Mouse (Mus musculus) layer of hippocampus, postnatal 25 days (tissue): ENCODE measurements at regions not wholly inside any gene's neighbourhood (a gene's known extent, or its start where the extent isn't known, plus 50 kb on each side); places are given as distances from the start of the nearest gene placed in this dataset.
A peak's percentile ranks its signal among the peaks of the same experiment; 100 is the strongest.

ENCODE experiments used
- DNase-seq, 2 experiments: peaks; one replicate each; pipeline ENCODE4 v3.0.0; 2022; ENCODE audit warnings: mixed read lengths in 2 of 2, low spot score in 1 of 2; ENCODE audit errors: extremely low spot score in 1 of 2

- DNase-seq, result no peak
Observed at GRCm38 (mm10) chr8:126753059-126753855, 159.5 kb upstream of the Irf2bp2 start.

DNA sequence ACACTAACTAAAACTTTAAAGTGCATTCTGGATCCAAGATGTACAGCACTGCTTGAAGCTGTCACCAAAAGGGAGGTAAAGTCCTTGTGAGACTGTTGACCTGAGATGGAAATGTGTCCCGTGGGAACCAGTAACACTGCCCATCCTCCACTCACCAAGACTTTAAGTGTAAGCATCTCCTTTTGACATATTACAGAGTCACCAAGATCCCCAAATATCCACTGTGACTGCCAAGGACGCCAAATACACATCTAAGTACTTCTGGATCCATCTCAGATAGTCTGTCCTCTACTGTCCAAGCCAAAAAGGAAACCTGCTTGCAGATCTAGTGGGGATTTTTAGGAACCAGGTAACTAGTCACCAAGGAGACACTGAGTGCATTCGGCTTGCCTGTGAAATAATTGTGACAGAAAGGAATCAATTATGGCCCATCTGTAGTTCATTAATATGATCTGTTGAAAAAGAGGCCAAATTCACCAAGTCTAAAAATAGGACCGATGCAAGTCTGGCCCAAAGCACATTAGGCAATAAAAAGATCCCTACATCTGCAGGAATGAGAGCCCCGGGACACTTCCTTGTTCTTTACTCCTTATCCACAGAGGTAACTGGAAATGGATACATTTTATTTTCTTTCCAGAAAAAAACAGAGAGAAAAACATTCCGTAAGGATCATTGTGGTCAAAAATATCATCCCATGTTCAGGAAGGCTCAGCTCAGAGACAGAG, 157.8 kb upstream of the Irf2bp2 start:
- no peak for DNase-seq

GRCm38 (mm10) chr8:126745992-126746775, 152.4 kb upstream of the Irf2bp2 start:
- no peak for DNase-seq

DNA sequence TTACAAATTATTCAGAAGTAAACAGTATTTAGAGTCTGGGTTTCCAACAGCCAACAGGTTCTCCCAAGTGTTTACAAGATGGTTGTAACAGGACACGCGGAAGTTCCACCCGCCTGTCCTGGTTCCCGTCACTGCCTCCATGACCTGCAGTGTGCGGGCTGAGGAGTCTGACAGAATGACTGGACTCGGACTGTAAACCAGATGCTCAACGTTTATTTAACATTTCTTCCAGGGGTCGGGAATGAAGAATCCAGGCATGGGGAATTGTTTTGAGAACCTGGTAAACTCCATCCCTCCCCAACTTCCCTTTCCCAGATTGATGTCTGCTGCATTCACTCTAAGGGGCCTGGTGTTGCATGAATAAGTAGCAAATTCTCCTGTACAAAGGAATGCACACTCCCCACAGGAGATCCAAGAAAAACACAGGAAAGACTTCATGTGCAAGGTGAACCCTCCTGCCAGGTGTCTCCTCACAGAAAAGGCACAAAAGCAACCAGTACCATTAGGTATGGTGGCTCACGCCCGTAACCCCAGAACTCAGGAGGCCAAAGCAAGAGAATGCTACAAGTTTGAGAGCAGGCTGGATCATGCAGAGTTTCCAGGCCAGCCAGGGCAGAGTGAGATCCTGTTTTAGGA, 151.1 kb upstream of the Irf2bp2 start:
- DNase-seq, result no peak

DNA sequence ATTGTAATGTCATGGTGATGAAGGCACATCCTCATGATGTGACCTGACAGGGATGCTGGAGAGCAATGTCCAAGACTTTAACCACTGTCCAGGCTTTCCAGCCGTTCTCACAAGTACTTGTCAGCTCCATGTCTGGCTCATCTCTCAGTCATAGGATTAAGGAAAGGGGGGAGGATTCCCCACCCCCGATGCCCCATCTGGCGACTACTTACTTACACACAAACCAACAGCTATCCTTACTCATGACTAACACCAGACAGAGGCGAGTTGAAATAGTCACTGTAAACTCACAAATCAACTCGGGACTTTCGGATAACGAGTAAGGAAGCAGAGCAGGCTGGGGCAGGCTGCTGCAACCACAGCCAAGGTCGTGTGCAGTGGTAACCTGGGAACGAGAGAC, 149.5 kb upstream of the Irf2bp2 start:
- DNase-seq, result no peak

DNA sequence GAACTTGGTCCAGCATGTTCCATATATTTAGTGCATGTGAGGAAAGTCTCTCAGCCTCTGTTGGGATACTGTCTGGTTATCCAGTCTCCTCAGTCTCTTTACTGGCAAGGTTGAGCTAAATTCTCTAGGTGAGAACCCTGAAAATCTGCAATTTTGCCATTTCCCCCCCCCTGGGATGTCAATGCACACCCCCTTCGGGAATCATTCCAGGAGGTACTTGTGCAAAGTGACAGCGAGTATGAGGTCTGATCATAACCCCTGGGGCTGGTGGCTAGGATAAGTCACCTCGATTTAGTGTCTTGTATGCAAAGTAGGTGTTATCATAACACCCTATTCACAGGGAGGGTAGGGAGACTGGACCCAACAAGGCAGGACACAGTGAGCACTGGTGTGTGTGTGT, 148.3 kb upstream of the Irf2bp2 start:
- DNase-seq, result no peak

DNA sequence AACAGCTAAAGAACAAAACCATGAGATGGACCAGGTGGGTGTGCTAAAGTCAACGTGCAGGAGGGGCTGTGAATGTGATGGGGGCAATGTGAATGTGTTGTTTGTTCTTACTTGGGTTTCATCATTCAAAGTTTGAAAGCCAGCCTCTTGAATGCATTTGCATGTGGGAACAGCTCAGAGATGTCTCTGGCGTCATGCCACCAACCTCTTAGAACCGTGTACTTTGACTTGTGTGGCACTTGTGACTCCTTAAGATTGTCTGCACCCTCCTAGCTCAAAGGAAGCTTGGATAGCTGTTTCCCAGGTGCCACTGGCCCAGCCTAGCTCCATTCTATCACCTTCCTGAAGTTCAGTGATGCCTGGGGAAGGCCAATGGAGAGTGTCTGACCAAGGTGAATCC, 147.2 kb upstream of the Irf2bp2 start:
- no peak for DNase-seq

GRCm38 (mm10) chr8:126739768-126740167, 146.0 kb upstream of the Irf2bp2 start:
- no peak for DNase-seq

GRCm38 (mm10) chr8:126737032-126737431, 143.2 kb upstream of the Irf2bp2 start:
- no peak for DNase-seq

- DNase-seq, result peak; percentile 29 to 35
Observed at GRCm38 (mm10) chr8:126736441-126736962, 142.7 kb upstream of the Irf2bp2 start.

DNA sequence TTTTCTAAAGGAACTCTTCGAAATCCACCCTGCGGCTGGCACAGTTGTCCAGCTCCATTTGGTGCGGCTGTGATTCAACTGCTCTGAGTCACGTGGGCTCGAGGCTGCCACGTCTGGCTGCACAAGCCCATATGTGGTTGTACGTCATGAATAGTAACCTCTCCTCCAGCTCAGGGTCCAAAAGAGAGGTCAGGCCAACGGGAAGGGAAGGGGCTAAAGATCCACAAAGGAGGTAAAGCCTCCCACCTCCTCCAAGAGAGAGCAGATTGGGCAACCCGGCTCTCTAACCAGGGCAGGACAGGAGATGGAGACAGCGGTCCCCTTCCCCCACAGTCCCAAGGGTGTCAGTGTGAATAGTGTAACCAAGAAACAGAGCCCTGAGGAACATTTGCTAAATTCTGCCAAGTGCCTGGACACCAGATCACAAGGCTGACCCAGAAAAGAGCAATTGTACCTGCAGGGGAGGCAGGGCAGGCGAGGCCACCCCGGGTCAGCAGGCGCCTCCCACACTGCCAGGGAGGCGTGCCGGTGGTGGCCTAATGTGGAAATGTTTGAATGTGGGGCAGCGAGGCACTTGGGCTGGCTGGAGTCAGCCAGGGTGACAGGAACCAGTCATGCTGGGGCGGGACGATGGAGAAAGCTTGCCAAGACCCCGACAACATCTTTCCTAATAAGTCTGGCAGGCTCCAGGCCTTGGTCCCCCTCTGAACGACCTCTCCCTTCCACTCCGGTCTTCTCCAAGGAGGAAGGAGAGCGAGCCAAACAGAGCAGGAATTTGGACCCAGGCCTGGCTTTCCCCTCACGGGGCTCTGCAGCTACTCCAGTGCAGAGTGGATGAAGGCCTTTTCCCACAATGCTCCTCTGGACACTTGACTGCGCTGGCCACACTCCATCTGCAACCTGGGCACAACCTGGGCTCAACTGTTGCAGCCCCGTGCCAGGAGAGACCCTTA, 142.0 kb upstream of the Irf2bp2 start:
- DNase-seq, result peak; percentile 47 to 53

GRCm38 (mm10) chr8:126734743-126735487, 141.1 kb upstream of the Irf2bp2 start:
- DNase-seq, result no peak

DNA sequence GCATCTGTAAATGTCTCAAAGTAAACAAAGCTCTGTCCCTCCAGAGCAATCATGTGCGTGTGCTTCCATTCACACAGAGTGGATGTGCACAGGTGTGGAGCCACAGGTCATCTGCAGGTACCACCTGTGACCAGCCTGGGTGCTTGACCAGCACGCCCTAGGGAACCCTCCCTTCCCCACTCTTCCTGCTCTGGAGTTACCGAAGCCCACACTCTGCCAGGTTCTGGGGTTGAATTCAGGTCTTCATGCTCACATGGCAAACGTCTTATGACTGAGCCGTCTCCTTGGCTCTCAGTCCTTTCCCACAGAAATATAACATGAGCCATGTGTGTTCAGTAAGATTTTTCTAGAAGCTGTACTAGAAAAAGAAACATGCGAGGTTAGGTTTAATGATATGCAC, 140.0 kb upstream of the Irf2bp2 start:
- DNase-seq, result no peak

GRCm38 (mm10) chr8:126733307-126733706, 139.5 kb upstream of the Irf2bp2 start:
- DNase-seq, result no peak

GRCm38 (mm10) chr8:126730017-126730631, 136.3 kb upstream of the Irf2bp2 start:
- no peak for DNase-seq

- no peak for DNase-seq
Observed at GRCm38 (mm10) chr8:126728987-126729632, 135.3 kb upstream of the Irf2bp2 start.

GRCm38 (mm10) chr8:126728135-126728534, 134.3 kb upstream of the Irf2bp2 start:
- DNase-seq, result no peak

DNA sequence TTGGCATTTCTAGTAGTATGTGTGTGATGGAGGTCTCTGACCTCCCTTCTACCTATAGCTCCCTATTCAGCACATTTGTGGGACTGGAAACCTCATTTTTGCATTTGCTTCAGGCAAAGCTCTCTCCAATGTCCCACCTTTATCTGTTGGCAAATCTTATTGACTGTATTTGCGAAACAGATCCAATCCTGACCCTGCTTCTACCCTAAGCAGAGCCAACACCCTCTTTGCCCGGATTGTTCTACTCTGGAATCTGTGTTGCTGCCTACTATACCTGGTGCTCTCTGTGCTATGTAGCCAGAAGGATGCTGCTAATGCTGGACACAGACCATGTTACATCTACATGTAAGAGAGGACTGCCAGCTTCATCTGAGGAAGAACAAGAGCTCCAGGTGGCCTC, 133.3 kb upstream of the Irf2bp2 start:
- no peak for DNase-seq
